Mouse (Mus musculus): ENCODE measurements at regions not wholly inside any gene's neighbourhood (a gene's known extent, or its start where the extent isn't known, plus 50 kb on each side); places are given as distances from the start of the nearest gene placed in this dataset.

- no peak overlapping the region for H3K4me2 ChIP-seq (ENCODE audit: low read depth)
- ATAC-seq (ENCODE audit: insufficient read depth, low FRiP score, low TSS enrichment) (no peak), DNase-seq (ENCODE audit: low spot score) (no peak)
- H3K9ac ChIP-seq (ENCODE audit: low read length): no peak overlapping the region
- H3K27me3 ChIP-seq (ENCODE audit: control insufficient read depth, insufficient read depth, low read length): no peaks in the 10 kb centered on the region
- H3K9me3 ChIP-seq (ENCODE audit: control insufficient read depth, low read length): no peaks in the 10 kb centered on the region
- H3K27ac ChIP-seq (ENCODE audit: low read depth, low read length): no peak overlapping the region
- no peaks in the 10 kb centered on the region for H3K4me1 ChIP-seq (ENCODE audit: control insufficient read depth, insufficient read depth, low read length)
- no peak overlapping the region for H3K4me3 ChIP-seq (ENCODE audit: low read depth, low read length)
- H3K36me3 ChIP-seq (ENCODE audit: control insufficient read depth, insufficient read depth, low read length): no peaks in the 10 kb centered on the region
- 76% methylated on average over 4 of the region's 4 CpGs for WGBS
Measured at GRCm38 (mm10) chr19:25856344-25856743, 184.1 kb downstream of the Dmrt2 start.

GRCm38 (mm10) chr19:25863312-25863711 is 191.1 kb downstream of the Dmrt2 start:
- H3K9me3 ChIP-seq (ENCODE audit: control insufficient read depth, low read length): no peaks in the 10 kb centered on the region
- no peak for ATAC-seq (ENCODE audit: insufficient read depth, low FRiP score, low TSS enrichment)
- H3K9ac ChIP-seq (ENCODE audit: low read length): no peak overlapping the region
- no peak overlapping the region for H3K27ac ChIP-seq (ENCODE audit: low read depth, low read length)
- no peak for DNase-seq (ENCODE audit: low spot score)
- 65% methylated on average over 1 of the region's 1 CpGs for WGBS
- H3K27me3 ChIP-seq (ENCODE audit: control insufficient read depth, insufficient read depth, low read length): no peaks in the 10 kb centered on the region
- no peak overlapping the region for H3K4me2 ChIP-seq (ENCODE audit: low read depth)
- no peaks in the 10 kb centered on the region for H3K4me1 ChIP-seq (ENCODE audit: control insufficient read depth, insufficient read depth, low read length)
- no peaks in the 10 kb centered on the region for H3K36me3 ChIP-seq (ENCODE audit: control insufficient read depth, insufficient read depth, low read length)
- no peak overlapping the region for H3K4me3 ChIP-seq (ENCODE audit: low read depth, low read length)

- Histone ChIP-seq H3K9ac (ENCODE audit: low read length) (no peak overlapping the region), H3K4me1 (ENCODE audit: control insufficient read depth, insufficient read depth, low read length) (no peaks in the 10 kb centered on the region), H3K27ac (ENCODE audit: low read depth, low read length) (no peak overlapping the region), H3K4me3 (ENCODE audit: low read depth, low read length) (no peak overlapping the region), H3K36me3 (ENCODE audit: control insufficient read depth, insufficient read depth, low read length) (no peaks in the 10 kb centered on the region), H3K27me3 (ENCODE audit: control insufficient read depth, insufficient read depth, low read length) (no peaks in the 10 kb centered on the region), H3K9me3 (ENCODE audit: control insufficient read depth, low read length) (no peaks in the 10 kb centered on the region), H3K4me2 (ENCODE audit: low read depth) (no peak overlapping the region)
- WGBS: 94% methylated on average over 4 of the region's 4 CpGs
- ATAC-seq (ENCODE audit: insufficient read depth, low FRiP score, low TSS enrichment): no peak
- no peak for DNase-seq (ENCODE audit: low spot score)
Measured at GRCm38 (mm10) chr19:25906721-25907120, 234.5 kb downstream of the Dmrt2 start.

- Histone ChIP-seq H3K27ac (ENCODE audit: low read depth, low read length) (no peak overlapping the region), H3K4me3 (ENCODE audit: low read depth, low read length) (no peak overlapping the region), H3K36me3 (ENCODE audit: control insufficient read depth, insufficient read depth, low read length) (no peaks in the 10 kb centered on the region), H3K9me3 (ENCODE audit: control insufficient read depth, low read length) (no peaks in the 10 kb centered on the region), H3K4me2 (ENCODE audit: low read depth) (no peak overlapping the region), H3K27me3 (ENCODE audit: control insufficient read depth, insufficient read depth, low read length) (no peaks in the 10 kb centered on the region), H3K9ac (ENCODE audit: low read length) (no peak overlapping the region), H3K4me1 (ENCODE audit: control insufficient read depth, insufficient read depth, low read length) (peaks cover 6% of the 10 kb centered on the region; the same call in 1 of the 2 replicates)
- no peak for DNase-seq (ENCODE audit: low spot score)
- ATAC-seq (ENCODE audit: insufficient read depth, low FRiP score, low TSS enrichment): no peak
Measured at GRCm38 (mm10) chr19:25922052-25922451, 249.8 kb downstream of the Dmrt2 start.

GRCm38 (mm10) chr19:25922806-25923205 is 250.6 kb downstream of the Dmrt2 start:
- Histone ChIP-seq H3K27me3 (ENCODE audit: control insufficient read depth, insufficient read depth, low read length) (no peaks in the 10 kb centered on the region), H3K4me1 (ENCODE audit: control insufficient read depth, insufficient read depth, low read length) (peaks cover 6% of the 10 kb centered on the region; the same call in 1 of the 2 replicates), H3K36me3 (ENCODE audit: control insufficient read depth, insufficient read depth, low read length) (no peaks in the 10 kb centered on the region), H3K4me3 (ENCODE audit: low read depth, low read length) (no peak overlapping the region), H3K9ac (ENCODE audit: low read length) (no peak overlapping the region), H3K4me2 (ENCODE audit: low read depth) (no peak overlapping the region), H3K9me3 (ENCODE audit: control insufficient read depth, low read length) (no peaks in the 10 kb centered on the region), H3K27ac (ENCODE audit: low read depth, low read length) (no peak overlapping the region)
- no peak for DNase-seq (ENCODE audit: low spot score)
- no peak for ATAC-seq (ENCODE audit: insufficient read depth, low FRiP score, low TSS enrichment)
- WGBS: 68% methylated on average over 1 of the region's 1 CpGs

- Histone ChIP-seq H3K4me1 (ENCODE audit: control insufficient read depth, insufficient read depth, low read length) (peaks cover 6% of the 10 kb centered on the region; the same call in 1 of the 2 replicates), H3K9me3 (ENCODE audit: control insufficient read depth, low read length) (no peaks in the 10 kb centered on the region), H3K9ac (ENCODE audit: low read length) (no peak overlapping the region), H3K27me3 (ENCODE audit: control insufficient read depth, insufficient read depth, low read length) (no peaks in the 10 kb centered on the region), H3K4me3 (ENCODE audit: low read depth, low read length) (no peak overlapping the region), H3K4me2 (ENCODE audit: low read depth) (no peak overlapping the region), H3K36me3 (ENCODE audit: control insufficient read depth, insufficient read depth, low read length) (no peaks in the 10 kb centered on the region), H3K27ac (ENCODE audit: low read depth, low read length) (no peak overlapping the region)
- ATAC-seq (ENCODE audit: insufficient read depth, low FRiP score, low TSS enrichment) (no peak), DNase-seq (ENCODE audit: low spot score) (peak; percentile 44)
- 40% methylated on average over 10 of the region's 10 CpGs for WGBS
Measured at GRCm38 (mm10) chr19:25923727-25924384, 251.6 kb downstream of the Dmrt2 start.

- no peak for ATAC-seq (ENCODE audit: insufficient read depth, low FRiP score, low TSS enrichment)
- no peak overlapping the region for H3K9ac ChIP-seq (ENCODE audit: low read length)
- H3K4me2 ChIP-seq (ENCODE audit: low read depth): no peak overlapping the region
- no peaks in the 10 kb centered on the region for H3K9me3 ChIP-seq (ENCODE audit: control insufficient read depth, low read length)
- WGBS: 37% methylated on average over 5 of the region's 5 CpGs
- H3K36me3 ChIP-seq (ENCODE audit: control insufficient read depth, insufficient read depth, low read length): no peaks in the 10 kb centered on the region
- H3K4me1 ChIP-seq (ENCODE audit: control insufficient read depth, insufficient read depth, low read length): peaks cover 6% of the 10 kb centered on the region; the same call in 1 of the 2 replicates
- no peaks in the 10 kb centered on the region for H3K27me3 ChIP-seq (ENCODE audit: control insufficient read depth, insufficient read depth, low read length)
- peak; percentile 27 for DNase-seq (ENCODE audit: low spot score)
- H3K27ac ChIP-seq (ENCODE audit: low read depth, low read length): no peak overlapping the region
- H3K4me3 ChIP-seq (ENCODE audit: low read depth, low read length): no peak overlapping the region
Measured at GRCm38 (mm10) chr19:25924385-25924769, 252.2 kb downstream of the Dmrt2 start.

GRCm38 (mm10) chr19:25927220-25927619 is 255.0 kb downstream of the Dmrt2 start:
- H3K27ac ChIP-seq (ENCODE audit: low read depth, low read length): no peak overlapping the region
- no peaks in the 10 kb centered on the region for H3K9me3 ChIP-seq (ENCODE audit: control insufficient read depth, low read length)
- ATAC-seq (ENCODE audit: insufficient read depth, low FRiP score, low TSS enrichment): no peak
- H3K9ac ChIP-seq (ENCODE audit: low read length): no peak overlapping the region
- H3K4me1 ChIP-seq (ENCODE audit: control insufficient read depth, insufficient read depth, low read length): peaks cover 6% of the 10 kb centered on the region; the same call in 1 of the 2 replicates
- H3K4me3 ChIP-seq (ENCODE audit: low read depth, low read length): no peak overlapping the region
- H3K27me3 ChIP-seq (ENCODE audit: control insufficient read depth, insufficient read depth, low read length): no peaks in the 10 kb centered on the region
- H3K36me3 ChIP-seq (ENCODE audit: control insufficient read depth, insufficient read depth, low read length): no peaks in the 10 kb centered on the region
- DNase-seq (ENCODE audit: low spot score): no peak
- H3K4me2 ChIP-seq (ENCODE audit: low read depth): no peak overlapping the region
- 56% methylated on average over 9 of the region's 9 CpGs for WGBS

- WGBS: 44% methylated on average over 9 of the region's 9 CpGs
Measured at GRCm38 (mm10) chr19:25937343-25937742, 265.1 kb downstream of the Dmrt2 start.

More at GRCm38 (mm10) chr19:25937343-25937742, 265.1 kb downstream of the Dmrt2 start:
- Histone ChIP-seq H3K9ac (ENCODE audit: low read length) (no peak overlapping the region), H3K4me3 (ENCODE audit: low read depth, low read length) (no peak overlapping the region), H3K36me3 (ENCODE audit: control insufficient read depth, insufficient read depth, low read length) (no peaks in the 10 kb centered on the region), H3K27me3 (ENCODE audit: control insufficient read depth, insufficient read depth, low read length) (no peaks in the 10 kb centered on the region), H3K4me2 (ENCODE audit: low read depth) (no peak overlapping the region), H3K4me1 (ENCODE audit: control insufficient read depth, insufficient read depth, low read length) (no peaks in the 10 kb centered on the region), H3K27ac (ENCODE audit: low read depth, low read length) (no peak overlapping the region), H3K9me3 (ENCODE audit: control insufficient read depth, low read length) (no peaks in the 10 kb centered on the region)
- ATAC-seq (ENCODE audit: insufficient read depth, low FRiP score, low TSS enrichment): no peak
- no peak for DNase-seq (ENCODE audit: low spot score)
